Mouse (Mus musculus) hindbrain, embryonic 16.5 days (tissue): ENCODE results near the gene Gm12184. TPM values are rescaled to one million over a fixed set of nuclear protein-coding genes. Genes with fewer than 3 reads are reported as not detected.
"Not testable (repeated sequence)": the region's sequence is repeated elsewhere in the genome, so short reads cannot be mapped to it uniquely, and the experiment has no call there.

Experiments
- ATAC-seq: fragments of 200-750 bp; cut with Nextera tagmentation; 2 replicates; pipeline ENCODE4 v1.8.0; 2017; ENCODE audit warnings: moderate TSS enrichment, moderate library complexity
- H3K27ac ChIP-seq: fragments of 300-500 bp; sonication (generic); 2 replicates; pipeline ENCODE4 v1.5.1; 2014; ENCODE audit warnings: low read depth, mild to moderate bottlenecking, control low read depth, low read length, moderate library complexity
- H3K27me3 ChIP-seq: fragments of 300-500 bp; sonication (generic); replicated peaks from 2 replicates; pipeline ENCODE4 v1.6.1; 2014; ENCODE audit warnings: low read length; ENCODE audit not compliant: control insufficient read depth, insufficient read depth
- H3K36me3 ChIP-seq: fragments of 300-500 bp; sonication (generic); 2 replicates; pipeline ENCODE4 v1.6.1; 2014; ENCODE audit warnings: mild to moderate bottlenecking, low read length, moderate library complexity, mixed read lengths; ENCODE audit not compliant: control insufficient read depth, insufficient read depth
- H3K4me1 ChIP-seq: fragments of 300-500 bp; sonication (generic); 2 replicates; pipeline ENCODE4 v1.6.1; 2014; ENCODE audit warnings: low read depth, low read length; ENCODE audit not compliant: control insufficient read depth, insufficient read depth
- H3K4me2 ChIP-seq: fragments of 300-500 bp; sonication (generic); 2 replicates; pipeline ENCODE4 v1.6.1; 2014; ENCODE audit warnings: mild to moderate bottlenecking, low read length, control low read depth, moderate library complexity
- H3K4me3 ChIP-seq: fragments of 300-500 bp; sonication (generic); 2 replicates; pipeline ENCODE4 v1.5.1; 2014; ENCODE audit warnings: mild to moderate bottlenecking, low read length, control low read depth, moderate library complexity
- H3K9ac ChIP-seq: fragments of 300-500 bp; sonication (generic); 2 replicates; pipeline ENCODE4 v1.6.1; 2014; ENCODE audit warnings: low read depth, mild to moderate bottlenecking, control low read depth, low read length, moderate library complexity
- H3K9me3 ChIP-seq: fragments of 300-500 bp; sonication (generic); 2 replicates; pipeline ENCODE4 v1.6.1; 2014; ENCODE audit warnings: mild to moderate bottlenecking, low read length, moderate library complexity; ENCODE audit not compliant: control insufficient read depth
- WGBS: fragments of 180-500 bp; shearing (Covaris S2); extraction: QIAGEN DNeasy Blood & Tissue Kit; methylation state at CpG from one replicate; pipeline ENCODE4 v1.1.7; 2014; 5-methylcytosine and 5-hydroxymethylcytosine counted together
- polyA plus RNA-seq: library from polyadenylated mRNA; unstranded; fragments of >200 nt; fragmentation: Nextera tagmentation; extraction: Ambion mirVana; gene quantifications from 2 replicates; pipeline ENCODE4 v1.2.1, GENCODE M21; 2015

The Gm12184 gene
- polyA plus RNA-seq, 1 experiment from 2014 or later, result 2.3 TPM

DNA sequence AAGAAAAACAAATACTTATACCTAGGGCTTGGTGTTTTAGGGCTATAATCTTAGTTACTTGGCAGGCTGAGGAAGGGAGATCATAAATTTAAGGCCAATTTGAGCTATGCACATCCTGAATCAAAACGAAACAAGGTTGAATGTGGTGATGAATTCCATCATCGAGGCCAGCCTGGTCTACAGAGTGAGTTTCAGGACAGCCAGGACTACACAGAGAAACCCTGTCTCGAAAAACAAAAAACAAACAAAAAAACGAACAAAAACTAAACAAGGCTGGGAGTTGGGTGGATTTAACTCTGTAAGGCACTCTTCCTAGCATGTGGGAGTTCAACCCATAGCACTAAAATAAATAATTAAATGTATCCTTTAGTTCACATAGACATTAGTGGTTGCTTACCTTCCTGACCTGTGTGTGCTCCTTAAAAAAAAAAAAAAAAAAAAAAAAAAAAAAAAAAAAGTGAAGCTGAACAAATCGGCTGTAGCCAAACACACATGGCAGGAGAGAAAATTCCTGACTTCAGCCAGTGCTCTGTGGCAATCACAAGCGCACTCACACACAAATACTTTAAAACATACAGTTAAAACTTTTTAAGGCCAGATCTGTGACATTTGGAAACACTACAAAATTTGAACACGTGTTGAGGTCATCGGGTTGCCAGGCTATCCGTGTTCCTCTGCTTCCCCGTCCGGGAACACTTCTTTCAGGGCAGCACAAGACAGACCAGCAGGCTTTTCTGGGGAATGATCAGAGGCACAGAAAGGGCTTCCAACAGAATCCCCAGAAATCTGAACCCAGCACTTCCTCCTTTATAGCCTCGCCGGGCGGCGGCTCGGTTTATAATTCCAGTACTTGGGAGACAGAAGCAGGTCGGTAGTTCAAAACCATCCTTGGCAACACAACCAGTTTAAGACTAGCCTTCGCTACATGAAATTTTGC is 27.2 kb downstream of the Gm12184 start:
- ATAC-seq, result peak; percentile 3; the same call in 1 of the 2 replicates
- 10% methylated on average over 18 of the region's 18 CpGs for WGBS

DNA sequence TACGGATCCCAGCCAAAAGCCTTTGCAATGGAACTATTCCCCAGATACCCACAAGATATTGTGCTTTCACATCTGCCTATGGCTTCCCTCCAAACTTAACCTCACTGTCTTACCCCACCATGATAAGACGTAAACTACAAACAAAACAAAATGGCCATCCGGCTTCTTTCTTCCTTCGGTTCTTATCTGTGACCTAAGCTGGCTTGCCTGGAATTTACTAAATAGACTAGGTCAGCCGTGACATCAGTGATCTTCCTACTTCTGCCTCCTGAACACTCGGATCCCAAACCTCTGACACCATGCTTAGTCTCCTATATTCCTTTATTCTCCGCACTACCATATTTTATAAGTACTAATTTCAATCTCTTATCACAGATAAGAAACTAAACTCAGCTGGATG is 28.1 kb downstream of the Gm12184 start:
- 78% methylated on average over 7 of the region's 7 CpGs for WGBS
- Histone ChIP-seq H3K27ac (no peak overlapping the region), H3K4me3 (no peak overlapping the region), H3K36me3 (peaks cover 13% of the 10 kb centered on the region), H3K9ac (0 out of 2 replicates have a peak overlapping the region, but pooled peaks have one; percentile 3), H3K27me3 (no peaks in the 10 kb centered on the region), H3K4me1 (peaks cover 29% of the 10 kb centered on the region), H3K4me2 (peak overlapping the region; percentile 88), H3K9me3 (no peaks in the 10 kb centered on the region)
- no peak for ATAC-seq

More for the DNA sequence above, 27.2 kb downstream of the Gm12184 start:
- no peaks in the 10 kb centered on the region for H3K27me3 ChIP-seq
- peak overlapping the region; percentile 88 for H3K4me2 ChIP-seq
- peaks cover 19% of the 10 kb centered on the region for H3K36me3 ChIP-seq
- peak overlapping the region; percentile 81 for H3K4me3 ChIP-seq
- peak overlapping the region; percentile 80 for H3K9ac ChIP-seq
- peak overlapping the region; percentile 96 for H3K27ac ChIP-seq
- peaks cover 29% of the 10 kb centered on the region for H3K4me1 ChIP-seq
- H3K9me3 ChIP-seq, result no peaks in the 10 kb centered on the region

DNA sequence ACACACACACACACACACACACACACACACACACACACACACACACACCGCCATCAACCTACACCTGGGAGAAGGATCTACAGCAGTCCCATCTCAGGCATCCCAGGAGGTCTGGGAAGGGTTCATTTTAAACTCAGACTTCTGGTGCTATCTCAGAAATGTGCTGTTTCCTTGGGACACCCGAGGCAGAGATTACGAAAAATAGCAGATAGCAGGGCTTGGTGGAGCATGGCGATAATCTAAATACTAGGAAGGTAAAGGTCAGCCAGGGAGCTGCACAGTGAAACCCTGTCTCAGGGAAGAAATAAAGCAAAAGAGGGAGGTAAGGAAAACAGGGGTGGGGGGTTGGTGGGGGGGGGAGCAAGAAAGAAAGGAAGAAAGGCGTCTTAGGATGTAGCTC is 29.2 kb downstream of the Gm12184 start:
- peaks cover 26% of the 10 kb centered on the region for H3K4me1 ChIP-seq
- ATAC-seq, result no peak
- 91% methylated on average over 5 of the region's 5 CpGs for WGBS
- H3K9ac ChIP-seq, result no peak overlapping the region; the same call in 1 of the 2 replicates
- no peak overlapping the region for H3K4me2 ChIP-seq
- H3K27me3 ChIP-seq, result no peaks in the 10 kb centered on the region
- no peaks in the 10 kb centered on the region for H3K9me3 ChIP-seq
- no peak overlapping the region for H3K27ac ChIP-seq
- peaks cover 4% of the 10 kb centered on the region for H3K36me3 ChIP-seq
- no peak overlapping the region for H3K4me3 ChIP-seq

DNA sequence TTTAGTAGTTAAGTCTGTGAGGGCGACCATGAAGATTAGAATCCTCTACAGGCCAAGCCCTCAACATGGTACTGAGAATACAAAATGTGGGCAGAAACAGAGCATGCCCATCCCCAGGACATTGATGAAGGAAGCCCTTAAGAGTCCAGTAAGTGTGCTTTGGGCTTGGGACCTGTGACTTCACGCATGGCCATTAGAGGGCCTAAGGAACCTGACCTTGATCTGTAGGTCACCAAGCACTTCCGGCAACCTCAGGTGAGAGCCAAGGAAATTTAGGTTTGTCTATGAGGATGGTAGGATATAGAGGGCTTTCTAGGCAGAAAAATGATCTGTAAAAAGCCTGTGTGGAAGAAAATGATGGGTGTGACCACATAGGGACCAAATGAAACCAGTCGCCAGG is 30.2 kb downstream of the Gm12184 start:
- H3K9me3 ChIP-seq, result no peaks in the 10 kb centered on the region
- no peak overlapping the region for H3K9ac ChIP-seq
- no peak overlapping the region for H3K4me3 ChIP-seq
- WGBS, result 85% methylated on average over 4 of the region's 4 CpGs
- H3K27ac ChIP-seq, result no peak overlapping the region
- no peak for ATAC-seq
- H3K36me3 ChIP-seq, result no peaks in the 10 kb centered on the region
- H3K27me3 ChIP-seq, result no peaks in the 10 kb centered on the region
- peaks cover 16% of the 10 kb centered on the region for H3K4me1 ChIP-seq
- H3K4me2 ChIP-seq, result no peak overlapping the region

DNA sequence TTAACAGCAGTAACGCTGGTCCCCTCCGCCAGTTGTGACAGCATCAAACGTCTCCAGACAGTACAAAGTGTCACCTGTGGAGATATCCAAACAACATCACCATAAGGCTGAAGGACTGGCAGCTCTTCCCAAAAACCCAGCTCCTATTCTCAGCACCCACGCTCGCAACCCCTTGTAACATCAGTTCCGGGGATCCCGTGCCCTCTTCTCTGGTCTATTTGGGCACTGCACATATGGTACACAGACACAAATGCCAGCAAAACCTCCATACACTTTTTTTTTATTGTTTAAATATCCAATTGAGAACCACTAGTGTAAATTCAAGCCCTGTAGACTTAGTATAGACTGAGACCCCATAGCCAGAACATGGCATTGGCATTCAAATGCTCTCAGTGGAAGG is 31.2 kb downstream of the Gm12184 start:
- H3K4me3 ChIP-seq, result no peak overlapping the region
- H3K9ac ChIP-seq, result no peak overlapping the region
- H3K9me3 ChIP-seq, result no peaks in the 10 kb centered on the region
- ATAC-seq, result no peak
- 86% methylated on average over 7 of the region's 7 CpGs for WGBS
- no peak overlapping the region for H3K4me2 ChIP-seq
- H3K36me3 ChIP-seq, result no peaks in the 10 kb centered on the region
- H3K4me1 ChIP-seq, result peaks cover 13% of the 10 kb centered on the region
- H3K27ac ChIP-seq, result no peak overlapping the region
- H3K27me3 ChIP-seq, result no peaks in the 10 kb centered on the region

- H3K27ac ChIP-seq, result no peak overlapping the region
- peaks cover 7% of the 10 kb centered on the region for H3K4me1 ChIP-seq
- no peak overlapping the region for H3K4me2 ChIP-seq
- H3K36me3 ChIP-seq, result no peaks in the 10 kb centered on the region
- ATAC-seq, result no peak
- no peak overlapping the region for H3K9ac ChIP-seq
- WGBS, result 96% methylated on average over 3 of the region's 3 CpGs
- no peaks in the 10 kb centered on the region for H3K9me3 ChIP-seq
- H3K27me3 ChIP-seq, result no peaks in the 10 kb centered on the region
- no peak overlapping the region for H3K4me3 ChIP-seq
These were observed 33.3 kb downstream of the Gm12184 start for GRCm38 (mm10) chr11:48793184-48793583.

GRCm38 (mm10) chr11:48791894-48792293 is 34.6 kb downstream of the Gm12184 start:
- not testable (repeated sequence) for H3K36me3 ChIP-seq, H3K9me3 ChIP-seq, H3K9ac ChIP-seq, ATAC-seq, H3K4me1 ChIP-seq, H3K4me3 ChIP-seq, H3K27me3 ChIP-seq, H3K27ac ChIP-seq, H3K4me2 ChIP-seq
- 86% methylated on average over 9 of the region's 9 CpGs for WGBS

DNA sequence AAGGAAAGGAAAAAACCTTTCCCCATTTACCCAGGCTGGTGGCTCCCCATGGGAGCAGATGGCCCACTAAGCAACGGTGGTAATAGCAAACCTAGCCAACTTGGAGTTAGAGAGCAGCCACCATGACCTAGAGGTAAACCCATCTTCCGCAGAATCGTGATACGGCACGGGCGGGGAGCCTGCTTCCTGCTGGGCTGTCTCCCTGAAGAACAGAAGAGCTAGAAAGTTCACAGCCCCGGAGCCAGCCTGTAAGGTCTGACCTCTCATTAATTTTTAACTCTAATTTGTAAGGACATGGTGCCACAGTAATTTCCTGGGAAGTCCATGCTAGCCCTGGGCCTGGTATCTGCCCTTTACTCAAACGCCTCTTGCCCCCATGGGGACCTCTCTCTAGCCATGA is 35.5 kb downstream of the Gm12184 start:
- H3K27me3 ChIP-seq, result no peaks in the 10 kb centered on the region
- H3K36me3 ChIP-seq, result no peaks in the 10 kb centered on the region
- WGBS, result 43% methylated on average over 8 of the region's 8 CpGs
- no peak overlapping the region for H3K4me3 ChIP-seq
- H3K9me3 ChIP-seq, result no peaks in the 10 kb centered on the region
- H3K27ac ChIP-seq, result no peak overlapping the region
- H3K4me2 ChIP-seq, result no peak overlapping the region
- peaks cover 3% of the 10 kb centered on the region; the same call in 1 of the 2 replicates for H3K4me1 ChIP-seq
- ATAC-seq, result no peak
- no peak overlapping the region for H3K9ac ChIP-seq

DNA sequence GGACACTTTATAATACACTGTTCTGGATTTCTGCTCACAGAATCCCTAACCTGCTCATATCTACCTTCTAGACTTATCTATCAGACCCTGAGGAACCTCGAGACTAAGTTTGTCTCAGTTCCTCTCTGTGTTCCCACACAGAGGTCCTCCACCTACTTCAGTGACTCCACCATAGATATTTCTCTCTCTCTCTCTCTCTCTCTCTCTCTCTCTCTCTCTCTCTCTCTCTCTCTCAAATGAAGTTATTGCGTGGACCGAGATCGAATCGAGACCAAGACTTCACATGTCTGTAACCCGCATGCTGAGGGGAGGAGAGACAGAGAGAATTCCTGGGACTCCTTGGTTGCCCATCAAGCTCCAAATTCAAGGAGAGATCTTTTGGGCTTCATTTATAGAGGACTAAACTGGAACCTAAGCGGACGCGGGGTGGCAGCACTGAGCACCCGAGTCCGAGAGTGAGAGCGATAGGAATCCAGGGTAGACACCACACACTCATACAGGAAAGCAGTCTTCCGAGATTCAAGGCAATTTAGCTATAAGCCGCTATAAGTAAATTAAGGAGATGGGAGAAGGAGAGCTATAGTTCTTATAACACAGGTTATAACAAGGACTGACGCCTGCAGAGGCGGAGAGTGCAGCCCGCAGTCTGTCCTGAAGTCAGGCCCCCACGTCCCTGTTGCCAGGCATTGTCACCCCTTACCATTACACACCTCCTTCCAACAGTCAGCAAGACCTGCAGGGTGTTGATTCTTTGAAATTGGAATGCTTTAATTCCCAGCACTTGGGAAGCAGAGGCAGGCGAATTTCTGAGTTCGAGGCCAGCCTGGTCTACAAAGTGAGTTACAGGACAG is 36.3 kb downstream of the Gm12184 start:
- Histone ChIP-seq H3K9ac (no peak overlapping the region), H3K4me1 (peaks cover 3% of the 10 kb centered on the region; the same call in 1 of the 2 replicates), H3K27me3 (no peaks in the 10 kb centered on the region), H3K4me3 (peak overlapping the region; percentile 18), H3K9me3 (no peaks in the 10 kb centered on the region), H3K36me3 (no peaks in the 10 kb centered on the region), H3K4me2 (peak overlapping the region; percentile 48), H3K27ac (no peak overlapping the region)
- ATAC-seq, result peak; percentile 79
- WGBS, result 16% methylated on average over 20 of the region's 20 CpGs
